Mouse (Mus musculus): ENCODE measurements around the gene Itpr3.

DNA sequence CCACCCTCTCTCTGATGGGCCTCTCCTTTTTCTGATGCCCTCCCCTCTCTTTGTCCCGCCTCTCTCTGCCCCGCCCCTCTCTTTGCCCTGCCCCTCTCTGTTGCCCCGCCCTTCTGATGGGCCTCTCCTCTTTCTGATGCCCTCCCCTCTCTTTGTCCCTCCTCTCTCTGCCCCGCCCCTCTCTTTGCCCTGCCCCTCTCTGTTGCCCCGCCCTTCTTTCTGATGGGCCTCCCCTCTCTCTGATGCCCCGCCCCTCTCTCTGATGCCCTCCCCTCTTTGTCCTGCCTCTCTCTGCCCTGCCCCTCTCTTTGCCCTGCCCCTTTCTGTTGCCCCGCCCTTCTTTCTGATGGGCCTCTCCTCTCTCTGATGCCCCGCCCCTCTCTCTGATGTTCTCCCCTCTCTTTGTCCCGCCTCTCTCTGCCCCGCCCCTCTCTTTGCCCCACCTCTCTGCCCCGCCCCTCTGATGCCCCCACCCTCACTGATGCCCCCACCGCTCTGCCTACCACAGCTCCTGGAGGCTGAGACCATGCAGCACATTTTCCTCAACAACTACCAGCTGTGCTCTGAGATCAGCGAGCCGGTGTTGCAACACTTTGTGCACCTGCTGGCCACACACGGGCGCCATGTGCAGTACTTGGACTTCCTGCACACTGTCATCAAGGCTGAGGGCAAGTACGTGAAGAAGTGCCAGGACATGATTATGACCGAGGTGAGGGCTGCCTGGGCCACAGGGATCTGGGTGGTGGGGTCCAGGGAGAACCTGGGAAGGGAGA is 48.8 kb downstream of the Itpr3 start:
- no peak for TF ChIP-seq CTCF (IDR thresholded peaks at IDR 0.05; ENCODE audit: borderline replicate concordance, control insufficient read depth, extremely low read depth, insufficient read depth, low read length, poor library complexity)
- TF ChIP-seq POLR2A (IDR thresholded peaks at IDR 0.05; ENCODE audit: control insufficient read depth, extremely low read depth, insufficient read depth, low read length, poor library complexity), result no peak
